Mouse (Mus musculus) retina, embryonic 14.5 days (tissue): ENCODE measurements around the gene Sema3g.

ENCODE experiments used
- DNase-seq: peaks from one replicate; pipeline ENCODE4 v3.0.0-alpha.2; 2015; ENCODE audit warnings: low spot score

The Sema3g gene

GRCm38 (mm10) chr14:31272164-31272563 is 54.5 kb downstream of the Sema3g start:
- DNase-seq, result peak; percentile 87
